Mouse (Mus musculus) kidney, adult 2 months (tissue): Measurements from ENCODE around the gene Lmx1a.

ENCODE experiments used
- CTCF ChIP-seq: fragments of 200-500 bp; conservative IDR thresholded peaks from 2 replicates; pipeline ENCODE4 v1.5.1; 2011; ENCODE audit warnings: low read depth, mild to moderate bottlenecking, control low read depth, low read length, moderate library complexity, mixed read lengths; ENCODE audit not compliant: insufficient read depth, insufficient read length
- POLR2A ChIP-seq: fragments of 200-500 bp; IDR thresholded peaks from one replicate; pipeline ENCODE4 v1.6.1; 2011; ENCODE audit warnings: low read depth, low read length, control low read depth

DNA sequence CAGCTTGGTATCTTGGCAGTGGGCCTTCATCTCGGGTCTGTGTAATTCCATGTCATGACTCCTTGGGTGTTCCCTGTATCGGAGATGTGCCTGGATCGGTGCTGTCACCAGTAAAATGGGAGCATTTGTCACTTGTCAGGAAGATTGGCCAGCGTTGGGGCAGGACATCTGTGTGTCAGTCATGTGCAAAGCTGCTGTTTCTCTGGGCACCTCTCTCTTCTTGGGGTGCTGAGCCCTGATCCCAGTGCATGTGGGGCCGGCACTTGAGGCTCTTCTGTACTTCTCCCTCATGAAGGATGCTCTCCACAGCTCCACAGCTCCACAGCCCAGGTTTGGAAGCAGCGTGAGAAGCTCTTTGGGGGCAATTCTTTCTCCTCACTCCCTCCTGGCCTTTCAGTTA, 10.7 kb downstream of the Lmx1a start:
- TF ChIP-seq CTCF (no peak), POLR2A (no peak)
